Mouse (Mus musculus) lung, postnatal 0 days (tissue): ENCODE measurements at regions not wholly inside any gene's neighbourhood (a gene's known extent, or its start where the extent isn't known, plus 50 kb on each side); places are given as distances from the start of the nearest gene placed in this dataset.

ENCODE experiments used
- CTCF ChIP-seq: IDR thresholded peaks from 2 replicates; pipeline ENCODE4 v1.5.1; 2016; ENCODE audit warnings: antibody characterized with exemption, mild to moderate bottlenecking
- EP300 ChIP-seq: IDR thresholded peaks from 2 replicates; pipeline ENCODE4 v1.6.1; 2016; ENCODE audit warnings: antibody characterized with exemption, mild to moderate bottlenecking, control low read depth

DNA sequence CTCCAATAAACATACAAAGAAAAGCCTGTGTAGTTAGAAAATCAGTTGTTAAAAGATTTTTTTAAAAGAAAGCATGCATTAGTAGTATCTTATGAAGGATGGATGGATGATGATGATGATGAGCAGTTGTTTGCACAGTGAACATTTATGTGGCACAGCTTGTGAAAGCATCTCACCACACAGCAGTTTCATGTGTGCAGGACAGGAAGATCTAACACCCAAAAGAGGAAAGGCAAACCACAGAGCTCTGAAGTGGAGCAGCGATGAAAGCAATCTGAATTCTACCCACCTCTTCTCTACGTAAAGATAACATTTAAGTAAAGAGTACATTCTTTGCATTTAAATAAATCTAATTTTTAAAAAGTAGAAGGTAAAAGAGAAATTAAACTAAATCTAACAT lies 96.6 kb upstream of the Gli3 start:
- TF ChIP-seq CTCF = no peak
- TF ChIP-seq EP300 = no peak
